Mouse (Mus musculus) ES-Bruce4 (cell line): Measurements from ENCODE around the gene Ndufb2.

Experiments used
- CTCF ChIP-seq: IDR thresholded peaks from one replicate; pipeline ENCODE4 v1.8.1; 2011; ENCODE audit warnings: low read depth, low read length
- POLR2A ChIP-seq: IDR thresholded peaks from one replicate; pipeline ENCODE4 v1.8.1; 2011; ENCODE audit warnings: low read length; ENCODE audit not compliant: insufficient read depth

DNA sequence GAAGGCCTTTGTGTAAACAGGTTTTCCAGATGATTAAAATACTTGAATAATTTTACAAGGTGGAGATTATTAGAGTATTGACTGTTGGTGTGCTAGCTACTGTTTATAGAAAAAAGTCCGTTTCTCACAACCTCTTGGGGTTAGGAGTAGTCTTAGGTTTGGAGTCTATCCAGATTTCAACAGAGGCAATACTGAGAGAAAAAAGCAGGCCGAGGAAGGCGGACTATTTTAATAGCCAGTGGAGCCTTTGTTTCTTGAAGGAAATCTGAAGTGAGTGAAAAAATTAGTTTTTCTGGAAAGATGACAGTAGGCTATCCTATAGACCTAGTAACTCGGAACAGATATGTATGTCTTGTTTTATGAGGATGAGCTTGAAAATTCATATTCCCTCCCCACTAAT is 893 bp upstream of the Ndufb2 start:
- TF ChIP-seq POLR2A (no peak), CTCF (no peak)
